Mouse (Mus musculus) hindbrain, postnatal 0 days (tissue): ENCODE measurements at regions not wholly inside any gene's neighbourhood (a gene's known extent, or its start where the extent isn't known, plus 50 kb on each side); places are given as distances from the start of the nearest gene placed in this dataset.

Source experiments
- ATAC-seq: fragments of 200-750 bp; cut with Nextera tagmentation; 2 replicates; pipeline ENCODE4 v1.8.0; 2017; ENCODE audit warnings: mild to moderate bottlenecking, moderate TSS enrichment, moderate library complexity
- DNase-seq: peaks from one replicate; pipeline ENCODE4 v3.0.0-alpha.2; 2015; ENCODE audit warnings: low spot score
- H3K27ac ChIP-seq: fragments of 300-500 bp; sonication (generic); 2 replicates; pipeline ENCODE4 v1.5.1; 2014; ENCODE audit warnings: mild to moderate bottlenecking
- H3K27me3 ChIP-seq: fragments of 300-500 bp; sonication (generic); 2 replicates; pipeline ENCODE4 v1.6.1; 2014; ENCODE audit warnings: low read length, mixed read lengths; ENCODE audit not compliant: insufficient read depth
- H3K36me3 ChIP-seq: fragments of 300-500 bp; sonication (generic); 2 replicates; pipeline ENCODE4 v1.6.1; 2014; ENCODE audit warnings: low read length, mixed read lengths; ENCODE audit not compliant: insufficient read depth
- H3K4me1 ChIP-seq: fragments of 300-500 bp; sonication (generic); 2 replicates; pipeline ENCODE4 v1.6.1; 2014; ENCODE audit warnings: antibody characterized with exemption, low read length, mixed read lengths; ENCODE audit not compliant: insufficient read depth
- H3K4me2 ChIP-seq: fragments of 300-500 bp; sonication (generic); 2 replicates; pipeline ENCODE4 v1.6.1; 2014; ENCODE audit warnings: low read depth, mild to moderate bottlenecking, low read length, moderate library complexity, mixed read lengths
- H3K4me3 ChIP-seq: fragments of 300-500 bp; sonication (generic); 2 replicates; pipeline ENCODE4 v1.5.1; 2014; ENCODE audit warnings: low read length
- H3K9ac ChIP-seq: fragments of 300-500 bp; sonication (generic); replicated peaks from 2 replicates; pipeline ENCODE4 v1.6.1; 2014; ENCODE audit warnings: mild to moderate bottlenecking, low read length, moderate library complexity, mixed read lengths
- H3K9me3 ChIP-seq: fragments of 300-500 bp; sonication (generic); 2 replicates; pipeline ENCODE4 v1.6.1; 2016; ENCODE audit warnings: low read length, mixed read lengths
- CTCF ChIP-seq: IDR thresholded peaks from 2 replicates; pipeline ENCODE4 v1.5.1; 2016; ENCODE audit warnings: antibody characterized with exemption, control low read depth, low read depth
- WGBS: fragments of 180-500 bp; shearing (Covaris S2); extraction: QIAGEN DNeasy Blood & Tissue Kit; methylation state at CpG from one replicate; pipeline ENCODE4 v1.1.7; 2014; 5-methylcytosine and 5-hydroxymethylcytosine counted together

DNA sequence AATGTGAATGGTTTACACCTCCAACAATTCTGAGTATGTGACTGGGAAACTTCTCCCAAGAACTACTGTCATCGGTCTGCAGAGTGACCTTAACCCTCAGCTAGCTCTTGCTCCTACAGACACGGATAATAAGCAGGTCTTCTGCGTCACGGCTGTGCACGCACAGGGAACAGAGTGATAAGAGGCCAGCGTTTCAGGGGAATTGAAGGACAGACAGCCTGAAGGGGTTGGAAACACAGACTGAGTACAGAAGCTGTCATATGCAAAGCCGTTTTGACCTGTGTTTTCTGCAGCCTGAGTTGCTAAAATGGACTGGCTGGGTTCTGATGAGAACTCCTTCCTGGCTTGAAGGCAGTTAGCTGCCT is 114.4 kb downstream of the Gm10260 start:
- Histone ChIP-seq H3K4me2 (no peak overlapping the region), H3K27ac (no peak overlapping the region), H3K9ac (no peak overlapping the region), H3K4me1 (0 out of 2 replicates have a peak, but pooled peaks cover 5% of the 10 kb centered on the region), H3K27me3 (no peaks in the 10 kb centered on the region), H3K4me3 (no peak overlapping the region), H3K36me3 (no peaks in the 10 kb centered on the region), H3K9me3 (0 out of 2 replicates have a peak, but pooled peaks cover 7% of the 10 kb centered on the region)
- WGBS = 79% methylated on average over 7 of the region's 7 CpGs
- no peak for DNase-seq
- ATAC-seq = no peak
- TF ChIP-seq CTCF = no peak

GRCm38 (mm10) chr13:97645107-97646020 is 115.1 kb downstream of the Gm10260 start:
- WGBS = 46% methylated on average over 15 of the region's 15 CpGs
- DNase-seq (peak; percentile 54), ATAC-seq (no peak)
- Histone ChIP-seq H3K9me3 (0 out of 2 replicates have a peak, but pooled peaks cover 7% of the 10 kb centered on the region), H3K36me3 (no peaks in the 10 kb centered on the region), H3K27ac (no peak overlapping the region), H3K27me3 (no peaks in the 10 kb centered on the region), H3K4me2 (no peak overlapping the region), H3K4me3 (no peak overlapping the region), H3K9ac (no peak overlapping the region), H3K4me1 (0 out of 2 replicates have a peak, but pooled peaks cover 5% of the 10 kb centered on the region)
- TF ChIP-seq CTCF = no peak

GRCm38 (mm10) chr13:97640236-97640635 is 120.2 kb downstream of the Gm10260 start:
- DNase-seq (no peak), ATAC-seq (no peak)
- H3K4me3 ChIP-seq = no peak overlapping the region
- H3K27me3 ChIP-seq = no peaks in the 10 kb centered on the region
- WGBS = 87% methylated on average over 3 of the region's 3 CpGs
- H3K9me3 ChIP-seq = 0 out of 2 replicates have a peak, but pooled peaks cover 7% of the 10 kb centered on the region
- peaks cover 7% of the 10 kb centered on the region; the same call in 1 of the 2 replicates for H3K4me1 ChIP-seq
- H3K27ac ChIP-seq = no peak overlapping the region
- TF ChIP-seq CTCF = no peak
- no peaks in the 10 kb centered on the region for H3K36me3 ChIP-seq
- no peak overlapping the region for H3K4me2 ChIP-seq
- no peak overlapping the region for H3K9ac ChIP-seq

- no peak overlapping the region for H3K9ac ChIP-seq
- H3K4me3 ChIP-seq = no peak overlapping the region
- peaks cover 7% of the 10 kb centered on the region; the same call in 1 of the 2 replicates for H3K4me1 ChIP-seq
- H3K36me3 ChIP-seq = no peaks in the 10 kb centered on the region
- no peak overlapping the region for H3K4me2 ChIP-seq
- 0 out of 2 replicates have a peak, but pooled peaks cover 7% of the 10 kb centered on the region for H3K9me3 ChIP-seq
- 77% methylated on average over 3 of the region's 3 CpGs for WGBS
- no peak for ATAC-seq
- no peak overlapping the region for H3K27ac ChIP-seq
- no peak for TF ChIP-seq CTCF
- H3K27me3 ChIP-seq = no peaks in the 10 kb centered on the region
- no peak for DNase-seq
These were observed 120.8 kb downstream of the Gm10260 start for GRCm38 (mm10) chr13:97639656-97640055.

- no peak overlapping the region for H3K4me3 ChIP-seq
- H3K4me2 ChIP-seq = no peak overlapping the region
- H3K27ac ChIP-seq = peak overlapping the region; percentile 58; the same call in 1 of the 2 replicates
- no peaks in the 10 kb centered on the region for H3K27me3 ChIP-seq
- no peaks in the 10 kb centered on the region for H3K36me3 ChIP-seq
- H3K4me1 ChIP-seq = peaks cover 7% of the 10 kb centered on the region; the same call in 1 of the 2 replicates
- ATAC-seq (peak; percentile 84), DNase-seq (peak; percentile 72)
- TF ChIP-seq CTCF = no peak
- H3K9ac ChIP-seq = no peak overlapping the region
- 31% methylated on average over 5 of the region's 5 CpGs for WGBS
- 0 out of 2 replicates have a peak, but pooled peaks cover 5% of the 10 kb centered on the region for H3K9me3 ChIP-seq
These were observed 121.9 kb downstream of the Gm10260 start for GRCm38 (mm10) chr13:97638457-97639088.

- H3K4me2 ChIP-seq = no peak overlapping the region
- no peak for DNase-seq
- H3K4me1 ChIP-seq = peaks cover 7% of the 10 kb centered on the region; the same call in 1 of the 2 replicates
- TF ChIP-seq CTCF = no peak
- ATAC-seq = no peak
- H3K9ac ChIP-seq = no peak overlapping the region
- no peak overlapping the region for H3K4me3 ChIP-seq
- no peak overlapping the region for H3K27ac ChIP-seq
- H3K9me3 ChIP-seq = no peaks in the 10 kb centered on the region
- 93% methylated on average over 6 of the region's 6 CpGs for WGBS
- no peaks in the 10 kb centered on the region for H3K36me3 ChIP-seq
- no peaks in the 10 kb centered on the region for H3K27me3 ChIP-seq
These were observed 122.9 kb downstream of the Gm10260 start for GRCm38 (mm10) chr13:97637506-97637905.
